Mouse (Mus musculus) forebrain, embryonic 11.5 days (tissue): ENCODE measurements around the gene Kcnab1. TPM values are rescaled to one million over a fixed set of nuclear protein-coding genes. Genes with fewer than 3 reads are reported as not detected.

Source experiments
- ATAC-seq: fragments of 200-750 bp; cut with Nextera tagmentation; replicated peaks from 2 replicates; pipeline ENCODE4 v1.8.0; 2017; ENCODE audit warnings: moderate TSS enrichment; ENCODE audit not compliant: low FRiP score
- DNase-seq: peaks from one replicate; pipeline ENCODE4 v3.0.0-alpha.2; 2017; ENCODE audit warnings: low spot score
- H3K27ac ChIP-seq: fragments of 300-500 bp; sonication (generic); 2 replicates; pipeline ENCODE4 v1.5.1; 2014; ENCODE audit warnings: low read depth, low read length
- H3K27me3 ChIP-seq: fragments of 300-500 bp; sonication (generic); 2 replicates; pipeline ENCODE4 v1.6.1; 2014; ENCODE audit warnings: mild to moderate bottlenecking, low read length, mixed read lengths; ENCODE audit not compliant: control insufficient read depth, insufficient read depth
- H3K36me3 ChIP-seq: fragments of 300-500 bp; sonication (generic); 2 replicates; pipeline ENCODE4 v1.6.1; 2014; ENCODE audit warnings: mild to moderate bottlenecking, low read length, moderate library complexity, mixed read lengths; ENCODE audit not compliant: control insufficient read depth, insufficient read depth
- H3K4me1 ChIP-seq: fragments of 300-500 bp; sonication (generic); replicated peaks from 2 replicates; pipeline ENCODE4 v1.6.1; 2014; ENCODE audit warnings: low read length, mixed read lengths; ENCODE audit not compliant: control insufficient read depth, insufficient read depth
- H3K4me2 ChIP-seq: fragments of 300-500 bp; sonication (generic); 2 replicates; pipeline ENCODE4 v1.6.1; 2014; ENCODE audit warnings: low read depth, mild to moderate bottlenecking, low read length, moderate library complexity, mixed read lengths; ENCODE audit not compliant: severe bottlenecking
- H3K4me3 ChIP-seq: fragments of 300-500 bp; sonication (generic); 2 replicates; pipeline ENCODE4 v1.5.1; 2014; ENCODE audit warnings: low read depth, low read length
- H3K9ac ChIP-seq: fragments of 300-500 bp; sonication (generic); 2 replicates; pipeline ENCODE4 v1.6.1; 2014; ENCODE audit warnings: low read length
- H3K9me3 ChIP-seq: fragments of 300-500 bp; sonication (generic); 2 replicates; pipeline ENCODE4 v1.6.1; 2016; ENCODE audit warnings: low read length, mixed read lengths; ENCODE audit not compliant: control insufficient read depth
- WGBS: fragments of 180-500 bp; shearing (Covaris S2); extraction: QIAGEN DNeasy Blood & Tissue Kit; methylation state at CpG from one replicate; pipeline ENCODE4 v1.1.7; 2014; 5-methylcytosine and 5-hydroxymethylcytosine counted together
- polyA plus RNA-seq: library from polyadenylated mRNA; unstranded; fragments of >200 nt; fragmentation: Nextera tagmentation; extraction: Ambion mirVana; gene quantifications from 2 replicates; pipeline ENCODE4 v1.2.1, GENCODE M21; 2014

Kcnab1 gene
- polyA plus RNA-seq, 1 experiment from 2014 or later: 2.3 TPM

DNA sequence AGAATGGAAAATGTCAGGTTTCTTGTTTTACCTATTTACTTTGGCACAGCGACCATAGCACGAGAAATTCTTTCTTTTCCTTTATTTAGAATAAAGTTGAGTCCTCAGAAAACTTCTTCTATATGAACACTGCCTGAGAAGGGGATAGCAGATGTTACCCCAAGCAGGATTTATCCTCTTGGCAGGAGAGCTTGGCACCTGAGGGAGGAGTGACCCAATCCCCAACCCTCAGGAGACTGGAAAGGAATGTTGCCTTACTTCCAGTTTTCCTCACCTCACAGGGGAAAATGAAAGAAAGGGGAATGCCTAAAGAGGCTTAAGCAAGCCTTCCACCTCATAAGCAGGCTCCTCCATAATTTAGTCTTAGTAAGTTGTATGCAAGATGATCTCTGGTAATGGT is 105.5 kb downstream of the Kcnab1 start:
- Histone ChIP-seq H3K4me2 (no peak overlapping the region), H3K4me3 (no peak overlapping the region), H3K27me3 (no peaks in the 10 kb centered on the region), H3K36me3 (no peaks in the 10 kb centered on the region), H3K4me1 (no peaks in the 10 kb centered on the region), H3K9ac (no peak overlapping the region), H3K27ac (no peak overlapping the region), H3K9me3 (no peaks in the 10 kb centered on the region)
- DNase-seq (no peak), ATAC-seq (no peak)
- WGBS: 95% methylated on average over 2 of the region's 2 CpGs

DNA sequence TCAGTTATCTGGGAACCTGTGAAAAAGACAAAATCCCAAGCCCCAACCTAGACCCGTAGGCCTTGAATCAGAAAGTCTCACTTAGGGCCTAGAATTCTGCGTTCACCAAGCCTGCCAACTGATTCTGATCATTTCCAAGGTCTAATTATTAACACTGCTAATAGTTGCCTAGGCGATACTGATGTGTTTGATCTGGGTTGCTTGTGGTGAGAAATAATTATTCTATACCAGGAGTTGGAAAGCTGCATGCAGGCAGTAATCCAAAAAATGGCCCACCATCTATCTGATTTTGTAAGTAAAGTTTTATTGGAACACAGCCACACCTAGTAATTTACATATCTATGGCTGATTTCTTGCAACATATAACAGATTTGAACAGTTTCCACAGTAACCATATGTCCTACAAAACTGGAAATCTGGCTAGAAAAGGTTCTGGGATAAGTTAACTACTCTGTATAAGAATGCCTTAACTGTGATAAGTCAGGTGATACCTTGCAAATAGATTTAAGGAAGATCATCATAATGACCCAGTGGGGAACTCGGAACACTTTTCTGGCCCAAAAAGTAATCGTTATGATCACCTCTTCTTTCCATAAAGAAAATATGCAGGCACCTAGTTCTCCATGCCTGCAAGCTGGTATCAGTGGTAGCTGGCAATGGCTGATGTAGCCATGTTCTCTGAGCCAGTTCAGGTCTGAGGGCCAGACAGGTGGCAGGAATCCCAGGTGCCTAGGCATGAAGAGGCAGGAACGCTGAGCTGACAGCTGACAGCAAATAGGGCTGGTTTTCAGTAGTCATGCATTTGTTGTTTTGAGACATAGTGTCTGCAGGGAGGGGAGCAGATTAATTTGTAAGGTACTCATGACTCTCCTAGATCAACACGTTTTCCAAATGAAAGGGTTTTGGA is 108.7 kb downstream of the Kcnab1 start:
- Histone ChIP-seq H3K4me3 (no peak overlapping the region), H3K36me3 (no peaks in the 10 kb centered on the region), H3K4me2 (no peak overlapping the region), H3K27me3 (no peaks in the 10 kb centered on the region), H3K27ac (no peak overlapping the region), H3K4me1 (no peaks in the 10 kb centered on the region), H3K9ac (no peak overlapping the region), H3K9me3 (no peaks in the 10 kb centered on the region)
- WGBS: 90% methylated on average over 7 of the region's 7 CpGs
- ATAC-seq: no peak
- no peak for DNase-seq

DNA sequence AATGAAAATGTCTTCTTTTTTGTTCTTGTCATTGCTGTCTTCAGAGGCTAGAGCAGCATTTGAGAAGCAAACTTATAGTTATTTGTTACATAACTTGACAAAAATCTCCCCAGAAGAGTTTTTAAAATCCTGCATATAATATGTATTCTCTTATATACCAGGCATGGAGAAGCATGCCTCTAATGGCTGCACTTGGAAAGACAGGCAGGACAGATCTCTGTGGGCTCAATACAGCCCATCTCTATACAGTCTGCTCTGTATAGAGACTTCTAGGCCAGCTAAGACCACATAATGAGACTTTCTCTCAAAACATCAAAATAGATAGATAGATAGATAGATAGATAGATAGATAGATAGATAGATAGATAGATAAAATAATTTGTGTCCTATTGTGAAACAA is 111.1 kb downstream of the Kcnab1 start:
- no peak overlapping the region for H3K9ac ChIP-seq
- DNase-seq (no peak), ATAC-seq (no peak)
- H3K4me2 ChIP-seq: no peak overlapping the region
- H3K27me3 ChIP-seq: no peaks in the 10 kb centered on the region
- no peaks in the 10 kb centered on the region for H3K4me1 ChIP-seq
- no peak overlapping the region for H3K27ac ChIP-seq
- no peaks in the 10 kb centered on the region for H3K9me3 ChIP-seq
- no peaks in the 10 kb centered on the region for H3K36me3 ChIP-seq
- no peak overlapping the region for H3K4me3 ChIP-seq

DNA sequence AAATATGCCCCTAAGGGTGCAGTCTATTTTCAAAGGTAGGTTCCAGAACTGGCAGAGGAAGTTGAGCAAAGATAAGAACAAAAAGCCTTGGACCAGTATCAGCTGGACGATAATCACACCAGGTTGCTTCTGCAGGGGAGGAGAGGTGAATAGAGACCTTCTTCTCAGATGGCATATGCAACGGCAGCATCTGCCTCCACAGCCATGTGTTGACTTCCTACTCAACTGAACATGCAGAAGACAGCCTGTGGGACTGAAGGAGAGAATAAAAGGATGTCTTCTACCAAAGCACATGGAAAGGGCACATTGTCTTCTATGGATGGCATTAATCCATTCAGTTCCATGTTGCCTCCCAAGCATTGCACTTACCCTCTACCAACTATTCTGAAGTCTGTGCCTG is 114.5 kb downstream of the Kcnab1 start:
- Histone ChIP-seq H3K4me3 (no peak overlapping the region), H3K4me1 (no peaks in the 10 kb centered on the region), H3K4me2 (no peak overlapping the region), H3K9ac (no peak overlapping the region), H3K9me3 (no peaks in the 10 kb centered on the region), H3K36me3 (no peaks in the 10 kb centered on the region), H3K27ac (no peak overlapping the region), H3K27me3 (no peaks in the 10 kb centered on the region)
- DNase-seq (no peak), ATAC-seq (no peak)
- WGBS: 81% methylated on average over 2 of the region's 2 CpGs

DNA sequence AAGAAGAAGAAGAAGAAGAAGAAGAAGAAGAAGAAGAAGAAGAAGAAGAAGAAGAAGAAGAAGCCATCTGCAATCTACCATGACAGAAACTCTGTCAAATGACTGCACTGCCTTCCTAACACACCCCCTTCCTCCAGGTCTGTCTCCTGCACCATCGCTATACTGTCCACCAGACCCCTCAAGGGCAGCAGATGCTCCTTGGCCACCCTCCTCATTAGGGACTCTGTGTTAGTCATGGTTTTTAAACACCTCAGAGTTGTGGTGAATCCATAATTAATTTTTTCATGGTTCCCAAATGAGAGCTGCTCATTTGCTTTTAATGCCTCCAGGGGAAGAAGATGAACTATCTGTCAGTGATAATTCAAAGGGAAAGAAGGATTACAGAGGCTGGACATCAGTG is 121.8 kb downstream of the Kcnab1 start:
- H3K4me2 ChIP-seq: no peak overlapping the region
- 95% methylated on average over 1 of the region's 1 CpGs for WGBS

DNA sequence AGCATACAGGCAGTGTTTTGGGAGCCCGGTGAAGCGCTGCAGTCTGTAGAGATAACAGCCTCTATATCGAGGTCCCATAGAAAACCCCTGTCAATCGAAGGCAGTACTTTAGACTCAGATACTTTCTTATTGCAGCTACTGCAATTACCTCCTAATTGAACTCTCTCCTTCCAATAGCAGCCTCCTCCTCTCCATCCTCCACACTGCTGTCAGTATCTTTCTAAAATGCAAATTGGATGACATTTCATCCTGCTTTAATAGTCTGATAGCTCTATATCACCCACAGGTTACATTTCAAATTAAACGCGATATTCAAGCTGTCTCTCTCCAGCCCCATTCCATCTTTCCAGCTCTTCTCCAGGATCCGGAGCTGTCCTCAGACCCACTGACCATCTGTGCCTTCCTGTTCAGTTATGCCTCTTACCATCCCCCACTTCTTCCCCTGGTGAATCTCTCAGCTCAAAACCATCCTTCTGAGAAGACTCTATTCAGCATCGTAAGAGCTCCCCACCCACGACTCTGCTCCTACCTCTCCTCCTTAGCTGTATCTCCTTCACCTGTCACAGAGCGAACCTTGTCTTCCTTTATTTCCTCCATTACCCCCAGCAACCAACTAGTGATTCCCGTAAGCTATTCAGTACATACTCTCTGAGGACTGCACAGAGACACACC is 122.4 kb downstream of the Kcnab1 start:
- Histone ChIP-seq H3K4me2 (no peak overlapping the region), H3K9ac (no peak overlapping the region), H3K4me1 (no peaks in the 10 kb centered on the region), H3K27ac (no peak overlapping the region), H3K9me3 (no peaks in the 10 kb centered on the region), H3K27me3 (no peaks in the 10 kb centered on the region), H3K4me3 (no peak overlapping the region), H3K36me3 (no peaks in the 10 kb centered on the region)
- no peak for DNase-seq
- WGBS: 86% methylated on average over 11 of the region's 11 CpGs
- ATAC-seq: no peak

More for the DNA sequence above, 121.8 kb downstream of the Kcnab1 start:
- Histone ChIP-seq H3K27me3 (no peaks in the 10 kb centered on the region), H3K4me1 (no peaks in the 10 kb centered on the region), H3K36me3 (no peaks in the 10 kb centered on the region), H3K9me3 (no peaks in the 10 kb centered on the region), H3K27ac (no peak overlapping the region), H3K4me3 (no peak overlapping the region), H3K9ac (no peak overlapping the region)
- DNase-seq (no peak), ATAC-seq (no peak)

DNA sequence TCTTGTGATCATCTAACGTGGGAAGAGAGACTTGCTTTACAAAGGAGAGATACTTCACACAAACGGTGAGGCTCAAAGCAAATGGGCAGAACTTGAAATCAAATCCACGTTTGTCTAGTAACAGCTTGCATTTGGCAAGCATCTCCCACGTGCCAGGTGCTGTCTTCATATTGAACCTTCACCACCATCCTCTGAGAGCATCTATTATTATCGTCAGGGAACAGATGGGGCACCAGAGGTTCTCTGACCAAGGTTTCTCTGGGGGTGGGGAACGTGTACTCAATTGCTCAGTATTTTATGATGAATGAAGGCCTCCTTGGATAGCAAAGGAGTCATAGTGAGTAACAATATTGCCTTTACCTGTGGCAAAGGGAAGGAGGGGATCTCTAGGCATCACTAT is 139.8 kb downstream of the Kcnab1 start:
- H3K36me3 ChIP-seq: no peaks in the 10 kb centered on the region
- no peak overlapping the region for H3K4me2 ChIP-seq
- no peaks in the 10 kb centered on the region for H3K9me3 ChIP-seq
- no peak overlapping the region for H3K9ac ChIP-seq
- H3K27me3 ChIP-seq: no peaks in the 10 kb centered on the region
- H3K4me1 ChIP-seq: no peaks in the 10 kb centered on the region
- ATAC-seq (no peak), DNase-seq (no peak)
- 67% methylated on average over 6 of the region's 6 CpGs for WGBS
- H3K27ac ChIP-seq: no peak overlapping the region
- no peak overlapping the region for H3K4me3 ChIP-seq

DNA sequence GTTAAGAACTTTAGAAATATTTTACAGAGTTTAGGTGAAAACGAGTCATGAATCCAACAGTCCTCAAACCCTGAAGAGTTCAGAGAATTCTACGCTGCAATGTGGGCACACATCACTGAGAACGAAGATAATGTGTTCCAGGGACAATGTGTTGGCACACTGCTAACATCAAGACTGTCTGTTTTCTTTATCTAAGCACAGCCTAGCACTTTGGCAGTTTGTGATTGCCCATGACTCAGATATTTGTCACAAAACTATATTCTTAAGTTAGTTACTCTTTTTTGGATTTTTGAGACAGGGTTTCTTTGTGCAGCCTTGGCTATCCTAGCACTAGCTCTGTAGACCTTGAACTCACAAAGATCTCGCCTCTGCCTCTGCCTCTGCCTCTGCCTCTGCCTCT is 151.3 kb downstream of the Kcnab1 start:
- DNase-seq (no peak), ATAC-seq (no peak)
- Histone ChIP-seq H3K4me2 (no peak overlapping the region), H3K9me3 (no peaks in the 10 kb centered on the region), H3K4me1 (no peaks in the 10 kb centered on the region), H3K27me3 (no peaks in the 10 kb centered on the region), H3K9ac (no peak overlapping the region), H3K4me3 (no peak overlapping the region), H3K36me3 (no peaks in the 10 kb centered on the region), H3K27ac (no peak overlapping the region)
- 87% methylated on average over 4 of the region's 4 CpGs for WGBS
